Mouse (Mus musculus): ENCODE measurements at regions not wholly inside any gene's neighbourhood (a gene's known extent, or its start where the extent isn't known, plus 50 kb on each side); places are given as distances from the start of the nearest gene placed in this dataset.

- no peaks in the 10 kb centered on the region for H3K27me3 ChIP-seq (ENCODE audit: poor library complexity, severe bottlenecking)
- H3K36me3 ChIP-seq (replicated peaks): no peaks in the 10 kb centered on the region
- peak overlapping the region; percentile 65; the same call in 1 of the 2 replicates for H3K27ac ChIP-seq
- no peak overlapping the region for H3K4me3 ChIP-seq
- no peak for DNase-seq (ENCODE audit: extremely low spot score, low spot score)
- H3K4me1 ChIP-seq: peaks cover 63% of the 10 kb centered on the region
- H3K9me3 ChIP-seq: no peaks in the 10 kb centered on the region
- WGBS: 64% methylated on average over 3 of the region's 3 CpGs
Observed at GRCm38 (mm10) chr2:174868186-174868585, 107.8 kb downstream of the Edn3 start.

- Histone ChIP-seq H3K27ac (peak overlapping the region; percentile 65), H3K9me3 (no peaks in the 10 kb centered on the region), H3K4me3 (no peak overlapping the region), H3K4me1 (peaks cover 63% of the 10 kb centered on the region), H3K36me3 (replicated peaks) (no peaks in the 10 kb centered on the region), H3K27me3 (ENCODE audit: poor library complexity, severe bottlenecking) (no peaks in the 10 kb centered on the region)
- WGBS: 67% methylated on average over 8 of the region's 8 CpGs
- no peak for DNase-seq (ENCODE audit: extremely low spot score, low spot score)
Observed at GRCm38 (mm10) chr2:174868743-174869369, 108.4 kb downstream of the Edn3 start.

GRCm38 (mm10) chr2:174870284-174870683, 109.9 kb downstream of the Edn3 start:
- H3K4me1 ChIP-seq: peaks cover 53% of the 10 kb centered on the region
- WGBS: 53% methylated on average over 5 of the region's 5 CpGs

GRCm38 (mm10) chr2:174871225-174871624, 110.8 kb downstream of the Edn3 start:
- Histone ChIP-seq H3K4me3 (no peak overlapping the region), H3K4me1 (peaks cover 52% of the 10 kb centered on the region), H3K36me3 (replicated peaks) (no peaks in the 10 kb centered on the region), H3K9me3 (no peaks in the 10 kb centered on the region), H3K27me3 (ENCODE audit: poor library complexity, severe bottlenecking) (no peaks in the 10 kb centered on the region), H3K27ac (no peak overlapping the region)
- 78% methylated on average over 10 of the region's 10 CpGs for WGBS
- DNase-seq (ENCODE audit: extremely low spot score, low spot score): no peak

More at GRCm38 (mm10) chr2:174870284-174870683, 109.9 kb downstream of the Edn3 start:
- Histone ChIP-seq H3K36me3 (replicated peaks) (no peaks in the 10 kb centered on the region), H3K27ac (peak overlapping the region; percentile 65; the same call in 1 of the 2 replicates), H3K27me3 (ENCODE audit: poor library complexity, severe bottlenecking) (no peaks in the 10 kb centered on the region), H3K4me3 (no peak overlapping the region), H3K9me3 (no peaks in the 10 kb centered on the region)
- DNase-seq (ENCODE audit: extremely low spot score, low spot score): peak; percentile 34

GRCm38 (mm10) chr2:174871844-174872243, 111.4 kb downstream of the Edn3 start:
- H3K4me1 ChIP-seq: peaks cover 52% of the 10 kb centered on the region
- WGBS: 64% methylated on average over 3 of the region's 3 CpGs
- peak overlapping the region; percentile 65 for H3K27ac ChIP-seq
- H3K9me3 ChIP-seq: no peaks in the 10 kb centered on the region
- no peak for DNase-seq (ENCODE audit: extremely low spot score, low spot score)
- H3K36me3 ChIP-seq (replicated peaks): no peaks in the 10 kb centered on the region
- no peak overlapping the region for H3K4me3 ChIP-seq
- no peaks in the 10 kb centered on the region for H3K27me3 ChIP-seq (ENCODE audit: poor library complexity, severe bottlenecking)

- 61% methylated on average over 5 of the region's 5 CpGs for WGBS
- DNase-seq (ENCODE audit: extremely low spot score, low spot score): no peak
- no peaks in the 10 kb centered on the region for H3K36me3 ChIP-seq (replicated peaks)
- H3K27me3 ChIP-seq (ENCODE audit: poor library complexity, severe bottlenecking): no peaks in the 10 kb centered on the region
- no peaks in the 10 kb centered on the region for H3K9me3 ChIP-seq
- H3K4me3 ChIP-seq: no peak overlapping the region
- H3K27ac ChIP-seq: no peak overlapping the region
- H3K4me1 ChIP-seq: peaks cover 17% of the 10 kb centered on the region
Observed at GRCm38 (mm10) chr2:174876886-174877285, 116.5 kb downstream of the Edn3 start.

GRCm38 (mm10) chr2:174878979-174879378, 118.6 kb downstream of the Edn3 start:
- H3K27ac ChIP-seq: no peak overlapping the region
- DNase-seq (ENCODE audit: extremely low spot score, low spot score): no peak
- no peaks in the 10 kb centered on the region for H3K27me3 ChIP-seq (ENCODE audit: poor library complexity, severe bottlenecking)
- no peaks in the 10 kb centered on the region for H3K36me3 ChIP-seq (replicated peaks)
- WGBS: 63% methylated on average over 4 of the region's 4 CpGs
- H3K4me1 ChIP-seq: peaks cover 9% of the 10 kb centered on the region; the same call in 1 of the 2 replicates
- H3K9me3 ChIP-seq: no peaks in the 10 kb centered on the region
- H3K4me3 ChIP-seq: no peak overlapping the region

GRCm38 (mm10) chr2:174880659-174881058, 120.2 kb downstream of the Edn3 start:
- H3K27ac ChIP-seq: no peak overlapping the region
- 93% methylated on average over 13 of the region's 13 CpGs for WGBS
- peaks cover 20% of the 10 kb centered on the region for H3K4me1 ChIP-seq

GRCm38 (mm10) chr2:174884232-174885225, 124.1 kb downstream of the Edn3 start:
- H3K36me3 ChIP-seq (replicated peaks): no peaks in the 10 kb centered on the region
- H3K4me1 ChIP-seq: peaks cover 20% of the 10 kb centered on the region; the same call in 1 of the 2 replicates
- 0 out of 2 replicates have a peak overlapping the region, but pooled peaks have one; percentile 20 for H3K27ac ChIP-seq
- H3K27me3 ChIP-seq (ENCODE audit: poor library complexity, severe bottlenecking): no peaks in the 10 kb centered on the region
- H3K9me3 ChIP-seq: no peaks in the 10 kb centered on the region
- 86% methylated on average over 19 of the region's 19 CpGs for WGBS
- H3K4me3 ChIP-seq: no peak overlapping the region
- no peak for DNase-seq (ENCODE audit: extremely low spot score, low spot score)

More at GRCm38 (mm10) chr2:174880659-174881058, 120.2 kb downstream of the Edn3 start:
- DNase-seq (ENCODE audit: extremely low spot score, low spot score): no peak
- Histone ChIP-seq H3K9me3 (no peaks in the 10 kb centered on the region), H3K36me3 (replicated peaks) (no peaks in the 10 kb centered on the region), H3K27me3 (ENCODE audit: poor library complexity, severe bottlenecking) (no peaks in the 10 kb centered on the region), H3K4me3 (no peak overlapping the region)

GRCm38 (mm10) chr2:174892658-174893057, 117.4 kb upstream of the Gm14444 start:
- Histone ChIP-seq H3K9me3 (no peaks in the 10 kb centered on the region), H3K4me3 (no peak overlapping the region), H3K4me1 (peaks cover 21% of the 10 kb centered on the region), H3K27me3 (ENCODE audit: poor library complexity, severe bottlenecking) (no peaks in the 10 kb centered on the region), H3K27ac (no peak overlapping the region), H3K36me3 (replicated peaks) (no peaks in the 10 kb centered on the region)
- no peak for DNase-seq (ENCODE audit: extremely low spot score, low spot score)
- WGBS: 73% methylated on average over 7 of the region's 7 CpGs

- H3K27ac ChIP-seq: no peak overlapping the region
- no peak overlapping the region for H3K4me3 ChIP-seq
- H3K9me3 ChIP-seq: no peaks in the 10 kb centered on the region
- H3K36me3 ChIP-seq (replicated peaks): no peaks in the 10 kb centered on the region
- 86% methylated on average over 8 of the region's 8 CpGs for WGBS
- peaks cover 10% of the 10 kb centered on the region for H3K4me1 ChIP-seq
- no peak for DNase-seq (ENCODE audit: extremely low spot score, low spot score)
- no peaks in the 10 kb centered on the region for H3K27me3 ChIP-seq (ENCODE audit: poor library complexity, severe bottlenecking)
Observed at GRCm38 (mm10) chr2:174897424-174897823, 112.6 kb upstream of the Gm14444 start.

GRCm38 (mm10) chr2:174899940-174900670, 109.9 kb upstream of the Gm14444 start:
- Histone ChIP-seq H3K4me1 (peaks cover 6% of the 10 kb centered on the region; the same call in 1 of the 2 replicates), H3K27me3 (ENCODE audit: poor library complexity, severe bottlenecking) (no peaks in the 10 kb centered on the region), H3K4me3 (no peak overlapping the region), H3K27ac (peak overlapping the region; percentile 62), H3K36me3 (replicated peaks) (no peaks in the 10 kb centered on the region), H3K9me3 (no peaks in the 10 kb centered on the region)
- no peak for DNase-seq (ENCODE audit: extremely low spot score, low spot score)
- 83% methylated on average over 5 of the region's 5 CpGs for WGBS

All from forebrain, embryonic 10.5 days (tissue).